Mouse (Mus musculus) hindbrain, embryonic 16.5 days (tissue): ENCODE results near the gene Pus7l. TPM values are rescaled to one million over a fixed set of nuclear protein-coding genes. Genes with fewer than 3 reads are reported as not detected.

Source experiments
- ATAC-seq: fragments of 200-750 bp; cut with Nextera tagmentation; 2 replicates; pipeline ENCODE4 v1.8.0; 2017; ENCODE audit warnings: moderate TSS enrichment, moderate library complexity
- H3K27ac ChIP-seq: fragments of 300-500 bp; sonication (generic); 2 replicates; pipeline ENCODE4 v1.5.1; 2014; ENCODE audit warnings: low read depth, mild to moderate bottlenecking, control low read depth, low read length, moderate library complexity
- H3K27me3 ChIP-seq: fragments of 300-500 bp; sonication (generic); replicated peaks from 2 replicates; pipeline ENCODE4 v1.6.1; 2014; ENCODE audit warnings: low read length; ENCODE audit not compliant: control insufficient read depth, insufficient read depth
- H3K36me3 ChIP-seq: fragments of 300-500 bp; sonication (generic); 2 replicates; pipeline ENCODE4 v1.6.1; 2014; ENCODE audit warnings: mild to moderate bottlenecking, low read length, moderate library complexity, mixed read lengths; ENCODE audit not compliant: control insufficient read depth, insufficient read depth
- H3K4me1 ChIP-seq: fragments of 300-500 bp; sonication (generic); 2 replicates; pipeline ENCODE4 v1.6.1; 2014; ENCODE audit warnings: low read depth, low read length; ENCODE audit not compliant: control insufficient read depth, insufficient read depth
- H3K4me2 ChIP-seq: fragments of 300-500 bp; sonication (generic); 2 replicates; pipeline ENCODE4 v1.6.1; 2014; ENCODE audit warnings: mild to moderate bottlenecking, low read length, control low read depth, moderate library complexity
- H3K4me3 ChIP-seq: fragments of 300-500 bp; sonication (generic); 2 replicates; pipeline ENCODE4 v1.5.1; 2014; ENCODE audit warnings: mild to moderate bottlenecking, low read length, control low read depth, moderate library complexity
- H3K9ac ChIP-seq: fragments of 300-500 bp; sonication (generic); 2 replicates; pipeline ENCODE4 v1.6.1; 2014; ENCODE audit warnings: low read depth, mild to moderate bottlenecking, control low read depth, low read length, moderate library complexity
- H3K9me3 ChIP-seq: fragments of 300-500 bp; sonication (generic); 2 replicates; pipeline ENCODE4 v1.6.1; 2014; ENCODE audit warnings: mild to moderate bottlenecking, low read length, moderate library complexity; ENCODE audit not compliant: control insufficient read depth
- WGBS: fragments of 180-500 bp; shearing (Covaris S2); extraction: QIAGEN DNeasy Blood & Tissue Kit; methylation state at CpG from one replicate; pipeline ENCODE4 v1.1.7; 2014; 5-methylcytosine and 5-hydroxymethylcytosine counted together
- polyA plus RNA-seq: library from polyadenylated mRNA; unstranded; fragments of >200 nt; fragmentation: Nextera tagmentation; extraction: Ambion mirVana; gene quantifications from 2 replicates; pipeline ENCODE4 v1.2.1, GENCODE M21; 2015

Pus7l gene
- polyA plus RNA-seq, 1 experiment from 2014 or later = 6.1 TPM

DNA sequence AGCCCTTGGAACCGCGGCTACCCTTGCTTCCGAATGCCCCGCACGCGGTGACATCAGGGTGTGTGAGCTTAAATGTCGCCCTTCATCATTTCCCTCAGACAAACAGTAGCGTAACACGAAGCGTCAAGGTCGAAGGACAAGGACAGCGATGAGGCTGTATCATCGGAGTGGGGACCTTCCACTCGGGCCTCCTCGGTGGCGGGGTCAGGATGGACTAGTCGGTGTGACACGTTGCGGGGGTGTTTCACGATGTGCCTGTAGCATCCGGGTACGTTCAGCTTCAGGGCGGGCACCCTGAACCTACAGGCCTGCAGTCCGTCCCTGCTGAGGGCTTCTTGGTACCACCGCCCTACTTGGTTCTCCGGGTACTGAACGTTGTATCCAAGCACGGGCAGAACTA lies 20.1 kb downstream of the Pus7l start:
- no peak for ATAC-seq
- Histone ChIP-seq H3K4me3 (no peak overlapping the region), H3K36me3 (no peaks in the 10 kb centered on the region; the same call in none of the 2 replicates), H3K27ac (no peak overlapping the region), H3K9me3 (peaks cover 5% of the 10 kb centered on the region), H3K4me2 (no peak overlapping the region), H3K27me3 (no peaks in the 10 kb centered on the region), H3K9ac (no peak overlapping the region), H3K4me1 (no peaks in the 10 kb centered on the region)
- whole genome bisulfite sequencing = 89% methylated on average over 28 of the region's 28 CpGs

DNA sequence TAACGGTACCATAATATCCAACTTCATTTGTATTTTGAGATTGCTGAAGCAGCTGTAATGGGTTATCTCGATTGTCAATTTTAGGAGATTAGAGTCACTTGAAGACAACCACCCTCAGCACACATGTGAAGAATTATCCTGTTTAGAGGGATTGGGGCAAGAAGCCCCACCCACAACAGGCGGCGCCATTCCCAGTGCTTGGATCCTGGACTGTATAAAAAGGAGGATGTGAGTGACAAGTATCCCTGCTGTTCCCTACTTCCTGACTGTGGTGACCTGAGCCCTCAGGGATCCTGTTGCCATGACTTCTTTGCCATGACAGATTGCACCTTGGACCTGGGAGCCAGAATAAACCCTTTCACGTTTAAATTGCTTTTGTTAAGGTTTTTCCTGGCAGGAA lies 22.4 kb downstream of the Pus7l start:
- 76% methylated on average over 5 of the region's 5 CpGs for WGBS
- no peak overlapping the region for H3K27ac ChIP-seq
- ATAC-seq = no peak

DNA sequence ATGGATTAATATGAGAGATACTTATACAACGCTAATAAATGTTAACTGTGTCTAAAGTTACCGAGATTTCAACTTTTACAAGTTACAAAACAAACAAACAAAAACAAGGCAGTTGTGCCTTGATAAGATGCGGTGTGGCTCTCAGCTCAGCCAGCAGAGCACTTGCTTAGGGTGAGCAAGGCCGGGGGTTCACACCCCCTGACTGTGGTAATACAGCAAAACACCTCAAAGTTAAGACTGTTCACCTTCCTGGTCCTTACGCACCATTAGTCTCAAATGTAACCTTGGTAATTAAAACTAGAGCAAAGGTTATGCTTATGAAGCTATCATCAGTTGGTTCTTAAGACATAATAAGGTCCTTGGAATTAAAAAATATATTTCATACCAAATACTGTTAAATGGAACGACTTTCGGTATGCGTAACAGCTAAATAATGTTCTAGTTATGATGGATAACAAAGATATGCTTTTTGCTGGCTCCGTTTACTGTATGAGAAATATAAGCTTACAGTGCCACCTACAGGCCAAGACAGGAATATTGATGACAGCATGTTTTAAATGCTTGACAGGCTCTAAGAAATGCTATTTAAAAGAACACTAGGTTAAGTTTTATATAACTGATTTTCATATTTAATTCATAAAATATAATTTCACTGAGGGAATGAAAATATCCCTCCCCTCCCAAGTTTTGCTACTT lies 23.0 kb downstream of the Pus7l start:
- 0 out of 2 replicates have a peak, but pooled peaks cover 2% of the 10 kb centered on the region for H3K27me3 ChIP-seq
- no peaks in the 10 kb centered on the region for H3K4me1 ChIP-seq
- 39% methylated on average over 9 of the region's 9 CpGs for WGBS
- no peak overlapping the region for H3K4me2 ChIP-seq
- H3K9me3 ChIP-seq = peaks cover 5% of the 10 kb centered on the region
- no peaks in the 10 kb centered on the region; the same call in none of the 2 replicates for H3K36me3 ChIP-seq
- H3K27ac ChIP-seq = no peak overlapping the region
- 0 out of 2 replicates have a peak, but pooled peaks have one; percentile 56 for ATAC-seq
- H3K4me3 ChIP-seq = no peak overlapping the region
- no peak overlapping the region for H3K9ac ChIP-seq

More for the DNA sequence above, 22.4 kb downstream of the Pus7l start:
- H3K36me3 ChIP-seq = no peaks in the 10 kb centered on the region; the same call in none of the 2 replicates
- H3K4me1 ChIP-seq = no peaks in the 10 kb centered on the region
- 0 out of 2 replicates have a peak, but pooled peaks cover 2% of the 10 kb centered on the region for H3K27me3 ChIP-seq
- no peak overlapping the region for H3K4me2 ChIP-seq
- H3K9ac ChIP-seq = no peak overlapping the region
- H3K4me3 ChIP-seq = no peak overlapping the region
- peaks cover 5% of the 10 kb centered on the region for H3K9me3 ChIP-seq

DNA sequence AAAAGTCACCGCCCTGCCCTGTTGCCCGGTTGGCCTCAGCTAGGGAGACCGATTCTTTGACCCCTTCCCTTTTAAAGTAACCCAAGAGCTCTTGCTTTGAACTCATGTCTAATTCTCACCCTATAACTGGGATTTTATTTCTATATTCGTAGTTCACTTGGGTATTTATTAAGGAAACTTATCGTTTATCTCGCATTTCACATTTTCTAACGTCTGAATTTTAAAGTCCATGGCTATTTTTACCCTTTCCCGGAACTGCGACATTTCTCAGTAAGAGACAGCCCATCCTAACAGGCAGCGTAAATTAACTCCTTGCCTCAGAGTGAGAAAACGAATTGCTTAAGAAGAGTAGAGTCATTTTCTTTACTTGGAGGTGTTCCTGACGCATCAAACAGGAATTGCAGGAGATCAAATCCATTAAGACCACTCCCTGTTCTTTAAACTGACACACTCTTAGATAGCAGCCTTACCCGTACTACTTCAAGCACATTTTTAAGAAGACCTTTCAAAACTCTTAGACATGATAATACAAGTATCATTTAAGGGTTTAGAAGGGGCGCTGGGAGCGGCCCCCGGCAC lies 25.3 kb downstream of the Pus7l start:
- no peak overlapping the region for H3K4me2 ChIP-seq
- H3K27ac ChIP-seq = no peak overlapping the region
- ATAC-seq = no peak
- H3K27me3 ChIP-seq = 0 out of 2 replicates have a peak, but pooled peaks cover 2% of the 10 kb centered on the region
- WGBS = 79% methylated on average over 16 of the region's 16 CpGs
- no peak overlapping the region for H3K4me3 ChIP-seq
- H3K9me3 ChIP-seq = peaks cover 5% of the 10 kb centered on the region
- no peaks in the 10 kb centered on the region for H3K4me1 ChIP-seq
- H3K36me3 ChIP-seq = no peaks in the 10 kb centered on the region; the same call in 1 of the 2 replicates
- H3K9ac ChIP-seq = no peak overlapping the region

DNA sequence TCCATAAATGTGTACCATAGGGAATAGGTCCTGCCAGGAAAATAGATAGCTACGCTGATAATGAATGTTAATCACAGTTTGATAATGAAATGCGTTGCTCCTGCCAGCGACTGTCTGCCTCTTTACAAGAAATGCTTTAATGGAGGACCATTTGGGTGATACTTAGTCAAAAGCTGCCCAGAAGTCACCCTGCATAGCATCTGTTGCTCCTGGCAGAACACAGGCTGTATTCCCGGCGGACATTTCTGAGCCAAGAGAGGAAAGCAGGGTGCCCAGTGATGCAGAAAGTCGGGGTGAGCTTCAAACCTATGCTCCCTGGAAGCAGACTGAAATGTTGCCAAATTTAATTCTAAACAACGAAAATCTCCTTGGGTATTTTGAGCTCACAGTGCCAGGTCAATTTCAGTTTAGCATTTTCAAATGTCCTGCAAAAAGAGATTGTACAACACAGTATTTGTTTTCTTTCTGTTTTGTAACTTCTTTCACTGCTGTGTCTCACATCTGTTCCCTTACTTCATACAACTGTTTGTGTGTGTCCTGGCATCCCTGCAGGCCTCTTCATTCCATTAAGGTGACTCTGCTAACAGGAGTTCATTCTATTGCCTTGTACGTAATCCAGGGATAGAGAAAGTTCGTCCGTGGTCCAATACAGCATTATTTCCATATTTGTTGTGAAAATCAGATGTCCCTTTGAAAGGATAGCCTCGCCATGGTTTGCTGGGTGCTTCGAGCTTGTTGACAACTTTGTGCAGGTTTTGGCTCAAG lies 39.7 kb downstream of the Pus7l start:
- peaks cover 3% of the 10 kb centered on the region; the same call in 1 of the 2 replicates for H3K4me1 ChIP-seq
- WGBS = 40% methylated on average over 12 of the region's 12 CpGs
- peak; percentile 75; the same call in 1 of the 2 replicates for ATAC-seq
- H3K27me3 ChIP-seq = no peaks in the 10 kb centered on the region
- no peak overlapping the region for H3K4me3 ChIP-seq
- H3K9ac ChIP-seq = no peak overlapping the region
- H3K9me3 ChIP-seq = no peaks in the 10 kb centered on the region
- no peaks in the 10 kb centered on the region for H3K36me3 ChIP-seq
- H3K27ac ChIP-seq = no peak overlapping the region
- no peak overlapping the region for H3K4me2 ChIP-seq

DNA sequence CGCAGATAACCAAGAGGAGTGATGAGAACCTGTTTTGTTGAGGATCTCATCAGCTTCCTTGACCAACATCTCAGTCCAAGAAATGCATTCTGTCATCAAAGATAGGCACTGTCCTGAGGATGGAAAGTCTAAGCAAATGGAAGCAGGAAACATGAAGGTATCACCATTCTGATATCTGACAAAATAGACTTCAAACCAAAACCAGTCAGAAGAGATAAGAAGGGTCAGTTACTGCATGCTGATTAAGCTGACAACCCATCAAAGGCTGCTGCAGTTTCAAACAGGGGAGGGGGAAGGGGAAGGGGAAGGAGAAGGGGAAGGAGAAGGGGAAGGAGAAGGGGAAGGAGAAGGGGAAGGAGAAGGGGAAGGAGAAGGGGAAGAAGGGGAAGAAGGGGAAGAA lies 44.1 kb downstream of the Pus7l start:
- Histone ChIP-seq H3K27me3 (no peaks in the 10 kb centered on the region), H3K9ac (no peak overlapping the region), H3K36me3 (no peaks in the 10 kb centered on the region), H3K4me1 (peaks cover 3% of the 10 kb centered on the region; the same call in 1 of the 2 replicates), H3K4me3 (no peak overlapping the region), H3K9me3 (0 out of 2 replicates have a peak, but pooled peaks cover 2% of the 10 kb centered on the region), H3K4me2 (no peak overlapping the region), H3K27ac (no peak overlapping the region)
- WGBS = 82% methylated on average over 1 of the region's 1 CpGs
- ATAC-seq = no peak

DNA sequence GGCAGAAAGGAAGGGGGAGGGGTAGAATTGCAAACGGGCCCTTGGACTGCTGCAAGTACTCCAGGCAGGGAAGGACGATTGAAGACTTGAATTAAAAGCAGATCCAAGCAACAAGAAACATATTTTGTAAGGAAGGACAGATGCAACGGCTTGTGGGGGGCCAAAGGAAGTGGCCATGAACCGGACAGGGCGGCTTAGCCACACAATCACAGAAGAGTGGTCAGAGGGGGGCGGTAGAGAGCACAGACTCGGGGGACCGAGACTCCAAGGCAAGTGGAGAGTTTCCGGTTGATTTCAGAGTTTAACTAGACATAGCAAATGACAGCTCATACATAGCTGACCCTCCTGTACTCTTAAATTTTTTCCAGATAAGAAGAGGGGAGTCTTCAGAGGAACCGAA lies 47.4 kb downstream of the Pus7l start:
- Histone ChIP-seq H3K36me3 (no peaks in the 10 kb centered on the region), H3K27me3 (no peaks in the 10 kb centered on the region), H3K27ac (no peak overlapping the region), H3K4me2 (no peak overlapping the region), H3K9ac (no peak overlapping the region), H3K9me3 (0 out of 2 replicates have a peak, but pooled peaks cover 2% of the 10 kb centered on the region), H3K4me3 (no peak overlapping the region), H3K4me1 (no peaks in the 10 kb centered on the region)
- 76% methylated on average over 10 of the region's 10 CpGs for WGBS
- ATAC-seq = no peak

DNA sequence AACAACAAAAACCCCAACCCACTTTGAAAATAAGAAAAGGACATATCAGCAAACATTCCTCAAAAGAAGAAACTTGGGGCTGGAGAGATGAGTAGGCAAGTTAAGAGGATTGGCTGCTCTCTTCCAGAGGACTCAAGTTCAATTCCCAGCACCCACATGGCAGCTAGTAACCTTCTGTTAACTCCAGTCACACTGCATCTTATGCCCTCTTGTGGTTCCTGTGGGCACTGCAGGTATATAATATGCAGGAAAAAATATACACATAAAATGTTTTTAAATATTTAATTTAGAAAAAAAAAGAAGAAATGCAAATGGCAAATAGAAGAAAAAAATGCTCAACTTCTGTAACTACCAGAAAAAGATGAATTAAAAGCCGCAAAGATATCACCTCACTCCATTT lies 48.9 kb downstream of the Pus7l start:
- Histone ChIP-seq H3K27ac (no peak overlapping the region), H3K27me3 (no peaks in the 10 kb centered on the region), H3K9me3 (0 out of 2 replicates have a peak, but pooled peaks cover 2% of the 10 kb centered on the region), H3K9ac (no peak overlapping the region), H3K4me1 (no peaks in the 10 kb centered on the region), H3K4me2 (no peak overlapping the region), H3K4me3 (no peak overlapping the region), H3K36me3 (no peaks in the 10 kb centered on the region)
- 92% methylated on average over 1 of the region's 1 CpGs for WGBS
- ATAC-seq = no peak

DNA sequence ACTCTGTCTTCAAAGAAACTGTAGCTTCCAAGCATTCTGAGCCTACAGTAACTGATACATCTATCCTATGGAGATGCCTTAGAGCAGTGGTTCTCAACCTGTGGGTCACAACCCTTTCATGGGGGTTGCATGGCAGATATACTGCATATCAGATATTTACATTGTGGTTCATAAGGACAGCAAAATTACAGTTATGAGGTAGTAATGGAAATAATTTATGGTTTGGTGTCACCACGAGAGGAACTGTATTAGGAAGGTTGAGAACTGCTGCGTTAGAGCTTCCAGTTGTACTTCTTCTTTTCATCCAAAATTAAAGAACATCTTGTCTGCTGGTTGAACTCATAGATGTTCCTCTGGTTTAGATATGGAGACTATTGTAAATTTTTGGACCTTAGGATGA lies 53.9 kb downstream of the Pus7l start:
- Histone ChIP-seq H3K27me3 (no peaks in the 10 kb centered on the region), H3K4me2 (no peak overlapping the region), H3K9ac (no peak overlapping the region), H3K4me1 (no peaks in the 10 kb centered on the region), H3K4me3 (no peak overlapping the region), H3K36me3 (no peaks in the 10 kb centered on the region), H3K27ac (no peak overlapping the region), H3K9me3 (0 out of 2 replicates have a peak, but pooled peaks cover 1% of the 10 kb centered on the region)
- WGBS = 91% methylated on average over 2 of the region's 2 CpGs
- no peak for ATAC-seq
